Mouse (Mus musculus) ES-E14 (cell line): ENCODE results near the gene Cd300lf.

Source experiments
- CHD2 ChIP-seq: IDR thresholded peaks from 2 replicates; pipeline ENCODE4 v1.6.1; 2014; ENCODE audit warnings: mild to moderate bottlenecking, low read depth, low read length, inconsistent platforms
- HCFC1 ChIP-seq: IDR thresholded peaks from 2 replicates; pipeline ENCODE4 v1.6.1; 2012; ENCODE audit warnings: low read length, inconsistent platforms, borderline replicate concordance; ENCODE audit not compliant: insufficient read depth
- MAFK ChIP-seq: IDR thresholded peaks from 2 replicates; pipeline ENCODE4 v1.6.1; 2014; ENCODE audit warnings: mild to moderate bottlenecking, low read depth, low read length, inconsistent platforms; ENCODE audit not compliant: insufficient read depth

DNA sequence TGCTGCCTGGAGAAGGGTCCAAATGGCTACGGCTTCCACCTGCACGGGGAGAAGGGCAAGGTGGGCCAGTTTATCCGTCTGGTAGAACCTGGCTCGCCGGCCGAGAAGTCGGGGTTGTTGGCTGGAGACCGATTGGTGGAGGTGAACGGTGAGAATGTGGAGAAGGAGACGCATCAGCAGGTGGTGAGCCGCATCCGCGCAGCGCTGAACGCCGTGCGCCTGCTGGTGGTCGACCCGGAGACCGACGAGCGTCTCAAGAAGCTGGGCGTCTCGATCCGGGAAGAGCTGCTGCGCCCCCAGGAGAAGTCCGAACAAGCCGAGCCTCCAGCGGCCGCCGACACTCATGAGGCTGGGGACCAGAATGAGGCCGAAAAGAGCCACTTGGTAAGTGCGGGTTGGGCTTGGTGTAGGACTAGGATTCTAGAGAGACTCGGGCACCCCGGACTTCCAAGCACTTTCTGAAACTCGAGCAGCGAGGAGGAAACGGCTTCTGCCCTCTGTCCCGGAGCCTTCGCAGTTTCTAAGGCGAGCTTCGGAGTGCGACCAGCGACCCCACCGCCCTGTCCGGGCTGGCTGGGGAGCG is 29.9 kb upstream of the Cd300lf start:
- TF ChIP-seq HCFC1 (no peak), MAFK (no peak), CHD2 (no peak)
